Mouse (Mus musculus) thymus, postnatal 36 days (tissue): ENCODE measurements around the gene Speer3.
"Not testable (repeated sequence)": the region's sequence is repeated elsewhere in the genome, so short reads cannot be mapped to it uniquely, and the experiment has no call there.

Experiments used
- DNase-seq, 2 experiments: peaks; one replicate each; pipeline ENCODE4 v3.0.0; 2022; ENCODE audit warnings: mixed read lengths in 2 of 2

Gene Speer3

GRCm38 (mm10) chr5:13791319-13791718 is at the start of gene Speer3:
Gene Speer3 (plus strand): TSS chr5:13791619.
- DNase-seq, result no peak

DNA sequence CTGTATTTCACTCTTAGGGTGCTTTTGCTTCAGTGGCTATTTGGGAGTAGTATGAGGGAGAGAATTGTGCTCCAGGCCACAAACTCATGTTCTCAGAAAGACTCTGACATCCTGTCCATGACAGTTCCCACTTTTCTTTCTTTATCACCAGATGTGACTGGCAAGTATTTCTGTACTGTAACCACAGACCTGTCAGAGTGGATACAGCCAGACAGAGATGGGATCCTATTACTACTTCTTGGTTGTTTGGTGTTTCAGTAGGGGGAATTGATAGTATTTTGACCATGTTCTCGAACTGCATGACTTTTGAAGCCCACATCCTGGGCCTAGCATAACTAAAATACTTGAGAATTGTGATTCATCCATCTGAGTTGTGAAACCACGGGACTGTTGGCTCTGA is 19.1 kb downstream of the Speer3 start:
- not testable (repeated sequence) for DNase-seq

- no peak for DNase-seq
These were observed 33.7 kb downstream of the Speer3 start for GRCm38 (mm10) chr5:13825108-13825507.

- no peak for DNase-seq
These were observed 35.3 kb downstream of the Speer3 start for GRCm38 (mm10) chr5:13826708-13827107.

DNA sequence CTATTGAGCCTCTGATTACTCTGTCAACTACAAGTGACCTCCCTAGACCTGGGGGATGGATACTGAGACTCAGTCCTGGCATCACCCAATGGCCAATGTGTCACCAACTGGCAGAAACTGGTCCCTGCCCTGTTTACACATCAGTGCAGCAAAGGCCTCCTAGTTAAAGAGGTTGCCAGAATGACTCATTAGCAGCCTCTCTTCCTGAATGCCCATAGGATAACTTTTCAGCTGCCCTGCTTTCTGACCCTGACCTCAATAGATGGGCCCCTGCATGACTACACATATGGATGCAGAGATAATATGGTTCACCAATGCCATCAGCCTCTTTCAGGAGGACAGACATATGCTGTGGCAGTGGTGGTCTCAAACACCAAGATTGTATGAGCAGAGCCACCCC is 52.9 kb downstream of the Speer3 start:
- no peak for DNase-seq
